8 mouse cellular contexts compared by ENCODE assay signal in the genomic region with DNA sequence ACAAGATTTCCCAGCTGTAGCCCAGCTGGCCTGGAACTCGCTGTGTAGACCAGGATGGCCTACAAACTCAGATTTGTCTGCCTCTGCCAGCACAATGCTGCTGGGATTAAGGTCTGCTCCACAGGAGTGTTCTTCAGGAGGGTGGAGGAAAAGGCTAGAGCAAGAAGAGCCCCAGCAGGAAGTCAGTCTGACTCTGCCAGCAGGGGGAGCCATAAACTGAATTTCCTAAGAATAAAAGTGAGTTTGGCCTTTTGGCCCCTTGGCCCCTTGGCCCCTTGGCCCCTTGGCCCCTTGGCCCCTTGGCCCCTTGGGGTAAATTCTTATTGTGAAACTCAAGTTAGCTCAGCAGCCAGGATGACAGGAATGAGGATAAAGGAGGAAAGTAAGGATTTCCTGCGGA. TPM values are rescaled to one million over a fixed set of nuclear protein-coding genes. Genes with fewer than 3 reads are reported as not detected.
DNase-seq lines count a peak whose midpoint lies in the region; ATAC-seq and TF ChIP-seq lines count a peak whose summit lies in the region.

No protein-coding gene starts in this region.

- no peak overlapping the region for H3K4me3 ChIP-seq in kidney, embryonic 15.5 days (replicated peaks)
- H3K4me3 ChIP-seq in small intestine, adult 2 months (ENCODE audit: low read depth, low read length): no peak overlapping the region
- H3K4me3 ChIP-seq in forebrain, embryonic 11.5 days (ENCODE audit: low read depth, low read length): no peak overlapping the region

- no peak overlapping the region for H3K27ac ChIP-seq in kidney, embryonic 15.5 days
- H3K27ac ChIP-seq in small intestine, adult 2 months (ENCODE audit: insufficient read depth, low read depth, low read length): no peak overlapping the region
- no peak overlapping the region for H3K27ac ChIP-seq in forebrain, embryonic 11.5 days (ENCODE audit: low read depth, low read length)

- TF ChIP-seq POLR2A in small intestine, adult 2 months (IDR thresholded peaks at IDR 0.05; ENCODE audit: low read depth, low read length): no peak

- no peak overlapping the region for H3K9ac ChIP-seq in kidney, embryonic 15.5 days
- H3K9ac ChIP-seq in forebrain, embryonic 11.5 days (ENCODE audit: low read length): no peak overlapping the region

- TF ChIP-seq CTCF in small intestine, adult 2 months (IDR thresholded peaks at IDR 0.05; ENCODE audit: extremely low read depth, insufficient read length, insufficient replicate concordance, low read depth, low read length): peak; percentile 49; the same call in 1 of the 2 replicates

- DNase-seq in kidney, adult 11 months: peak; percentile 27
- peak; percentile 47 for DNase-seq in CD4-positive helper T cell, adult 2 months (ENCODE audit: low read depth, low spot score)
- peak; percentile 27 for DNase-seq in T-cell, adult 2 months (ENCODE audit: low spot score)
- DNase-seq in heart, postnatal 4 days: peak; percentile 41
- DNase-seq in forebrain, embryonic 11.5 days (ENCODE audit: low spot score): no peak

- no peak for ATAC-seq in kidney, embryonic 15.5 days (replicated peaks; ENCODE audit: low FRiP score)
- no peak for ATAC-seq in forebrain, embryonic 11.5 days (replicated peaks; ENCODE audit: low FRiP score)
- ATAC-seq in cerebellum, adult (ENCODE audit: insufficient number of reproducible peaks, low FRiP score, low TSS enrichment): no peak

- H3K4me2 ChIP-seq in kidney, embryonic 15.5 days: no peak overlapping the region
- no peak overlapping the region for H3K4me2 ChIP-seq in forebrain, embryonic 11.5 days (ENCODE audit: low read depth, low read length, severe bottlenecking)

- 63% methylated on average over 2 of the region's 2 CpGs for WGBS in kidney, embryonic 15.5 days
- WGBS in small intestine, adult 2 months: 68% methylated on average over 2 of the region's 2 CpGs
- 60% methylated on average over 2 of the region's 2 CpGs for WGBS in forebrain, embryonic 11.5 days

- no peaks in the 10 kb centered on the region for H3K9me3 ChIP-seq in kidney, embryonic 15.5 days (replicated peaks)
- no peaks in the 10 kb centered on the region for H3K9me3 ChIP-seq in forebrain, embryonic 11.5 days (ENCODE audit: control insufficient read depth, low read length)

- no peaks in the 10 kb centered on the region for H3K36me3 ChIP-seq in kidney, embryonic 15.5 days
- H3K36me3 ChIP-seq in small intestine, adult 2 months (ENCODE audit: control insufficient read depth, insufficient read depth, low read length): no peaks in the 10 kb centered on the region
- no peaks in the 10 kb centered on the region for H3K36me3 ChIP-seq in forebrain, embryonic 11.5 days (ENCODE audit: control insufficient read depth, insufficient read depth, low read length)

- H3K4me1 ChIP-seq in kidney, embryonic 15.5 days: no peaks in the 10 kb centered on the region
- no peaks in the 10 kb centered on the region for H3K4me1 ChIP-seq in small intestine, adult 2 months (ENCODE audit: control insufficient read depth, insufficient read depth, insufficient read length, low read length)
- H3K4me1 ChIP-seq in forebrain, embryonic 11.5 days (replicated peaks; ENCODE audit: control insufficient read depth, insufficient read depth, low read length): no peaks in the 10 kb centered on the region

- H3K27me3 ChIP-seq in kidney, embryonic 15.5 days: peaks cover 7% of the 10 kb centered on the region
- no peaks in the 10 kb centered on the region for H3K27me3 ChIP-seq in small intestine, adult 2 months (ENCODE audit: control insufficient read depth, insufficient read depth, low read length)
- H3K27me3 ChIP-seq in forebrain, embryonic 11.5 days (ENCODE audit: control insufficient read depth, insufficient read depth, low read length): no peaks in the 10 kb centered on the region

RNA-seq across cellular contexts. Expression of gene Ercc6l, which starts 2.9 kb away (rescaled TPM):
- 13.5 and 13.9 TPM in 2 replicates for polyA plus RNA-seq in kidney, embryonic 15.5 days (2015; fragmentation: Nextera tagmentation; extraction: Ambion mirVana)
- 1 to 10 TPM; 6.3 to 7.4 TPM for total RNA-seq in heart, postnatal 4 days (2021)
- polyA plus RNA-seq in small intestine, adult 2 months (2012; rRNA removed): 0.19 and 0.20 TPM in 2 replicates
- polyA plus RNA-seq in forebrain, embryonic 11.5 days (2014; fragmentation: Nextera tagmentation; extraction: Ambion mirVana): 22.5 and 27.1 TPM in 2 replicates

RNA-seq across cellular contexts. Expression of gene Rps4x, which starts 29.4 kb away (rescaled TPM):
- polyA plus RNA-seq in kidney, embryonic 15.5 days (2015; fragmentation: Nextera tagmentation; extraction: Ambion mirVana): 790 and 827 TPM in 2 replicates
- total RNA-seq in heart, postnatal 4 days (2021): 1,000 to 10,000 TPM; 1,029 to 1,222 TPM
- polyA plus RNA-seq in small intestine, adult 2 months (2012; rRNA removed): 52.2 and 92.0 TPM in 2 replicates
- 646 and 665 TPM in 2 replicates for polyA plus RNA-seq in forebrain, embryonic 11.5 days (2014; fragmentation: Nextera tagmentation; extraction: Ambion mirVana)

RNA-seq across cellular contexts. Expression of gene Pin4, which starts 40.5 kb away (rescaled TPM):
- polyA plus RNA-seq in kidney, embryonic 15.5 days (2015; fragmentation: Nextera tagmentation; extraction: Ambion mirVana): 68.1 and 75.6 TPM in 2 replicates
- total RNA-seq in heart, postnatal 4 days (2021): 10 to 100 TPM; 19.8 to 26.9 TPM
- 1.1 TPM in 1 of 2 replicates, not detected in the other for polyA plus RNA-seq in small intestine, adult 2 months (2012; rRNA removed)
- 73.6 and 77.5 TPM in 2 replicates for polyA plus RNA-seq in forebrain, embryonic 11.5 days (2014; fragmentation: Nextera tagmentation; extraction: Ambion mirVana)

Comparison
In these comparisons a context has a peak if more than half of its experiments do, and no peak if none do; other contexts are left out.
1. RNA of gene Ercc6l, which starts 2.9 kb away (polyA plus RNA-seq): 22.5 to 27.1 TPM in forebrain, embryonic 11.5 days and 13.5 to 13.9 TPM in kidney, embryonic 15.5 days; 0.19 to 0.20 TPM in small intestine, adult 2 months; every median in the first group is over 10 times any median in the second.
2. RNA of gene Pin4, which starts 40.5 kb away (polyA plus RNA-seq): 73.6 to 77.5 TPM in forebrain, embryonic 11.5 days and 68.1 to 75.6 TPM in kidney, embryonic 15.5 days; 1.1 TPM in small intestine, adult 2 months; every median in the first group is over 10 times any median in the second.